Mouse (Mus musculus): ENCODE results near the gene Stpg4. TPM values are rescaled to one million over a fixed set of nuclear protein-coding genes. Genes with fewer than 3 reads are reported as not detected.
A peak's percentile ranks its signal among the peaks of the same experiment; 100 is the strongest.

Gene Stpg4
- polyA plus RNA-seq, 1 experiment from 2014 or later = not detected

DNA sequence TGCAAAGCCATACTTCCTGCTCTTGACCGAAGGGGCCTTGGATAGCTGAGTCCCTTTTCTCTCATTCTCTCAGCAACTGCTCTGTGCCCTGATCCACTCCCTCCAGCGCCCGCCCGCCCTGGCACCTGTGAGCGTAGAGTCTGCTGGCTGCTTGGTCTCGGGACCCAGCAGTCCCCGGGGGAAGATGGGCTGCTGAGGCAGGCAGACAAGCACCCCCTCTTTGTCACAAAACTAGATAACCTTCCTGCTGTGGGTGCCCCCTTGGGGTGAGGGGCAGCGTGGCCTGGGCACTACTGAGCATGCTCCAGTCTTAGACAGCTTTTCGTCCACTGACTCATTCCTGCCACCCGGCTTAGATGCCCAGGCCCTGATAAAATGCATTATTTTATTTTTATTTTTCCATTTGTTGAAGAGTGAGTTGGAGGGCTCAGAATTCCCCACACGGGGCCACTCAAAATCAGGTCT lies 48.3 kb downstream of the Stpg4 start:
- no peak overlapping the region for H3K4me3 ChIP-seq (ENCODE audit: low read depth, low read length)
- H3K4me2 ChIP-seq = no peak overlapping the region
- H3K9ac ChIP-seq = no peak overlapping the region
- WGBS = 76% methylated on average over 11 of the region's 11 CpGs
- H3K4me1 ChIP-seq (ENCODE audit: insufficient read depth) = peaks cover 21% of the 10 kb centered on the region
- no peak for DNase-seq
- no peak for TF ChIP-seq CTCF (IDR thresholded peaks at IDR 0.05; ENCODE audit: low read depth)
- H3K27me3 ChIP-seq (ENCODE audit: insufficient read depth, low read length) = no peaks in the 10 kb centered on the region
- no peak overlapping the region for H3K27ac ChIP-seq (ENCODE audit: low read depth)
- no peaks in the 10 kb centered on the region for H3K9me3 ChIP-seq (ENCODE audit: low read depth, low read length)
- no peak for ATAC-seq (ENCODE audit: insufficient read depth)
- no peaks in the 10 kb centered on the region for H3K36me3 ChIP-seq (ENCODE audit: insufficient read depth)

GRCm38 (mm10) chr17:87378354-87379159 lies 49.0 kb downstream of the Stpg4 start:
- peak; percentile 18; the same call in 1 of the 2 replicates for ATAC-seq (ENCODE audit: insufficient read depth)
- H3K9me3 ChIP-seq (ENCODE audit: low read depth, low read length) = no peaks in the 10 kb centered on the region
- WGBS = 48% methylated on average over 16 of the region's 16 CpGs
- no peak overlapping the region for H3K9ac ChIP-seq
- H3K4me1 ChIP-seq (ENCODE audit: insufficient read depth) = peaks cover 21% of the 10 kb centered on the region
- no peaks in the 10 kb centered on the region for H3K36me3 ChIP-seq (ENCODE audit: insufficient read depth)
- H3K4me3 ChIP-seq (ENCODE audit: low read depth, low read length) = no peak overlapping the region
- H3K27ac ChIP-seq (ENCODE audit: low read depth) = peak overlapping the region; percentile 42; the same call in 1 of the 2 replicates
- TF ChIP-seq CTCF (IDR thresholded peaks at IDR 0.05; ENCODE audit: low read depth) = no peak
- DNase-seq = peak; percentile 80
- H3K27me3 ChIP-seq (ENCODE audit: insufficient read depth, low read length) = no peaks in the 10 kb centered on the region
- H3K4me2 ChIP-seq = no peak overlapping the region

DNA sequence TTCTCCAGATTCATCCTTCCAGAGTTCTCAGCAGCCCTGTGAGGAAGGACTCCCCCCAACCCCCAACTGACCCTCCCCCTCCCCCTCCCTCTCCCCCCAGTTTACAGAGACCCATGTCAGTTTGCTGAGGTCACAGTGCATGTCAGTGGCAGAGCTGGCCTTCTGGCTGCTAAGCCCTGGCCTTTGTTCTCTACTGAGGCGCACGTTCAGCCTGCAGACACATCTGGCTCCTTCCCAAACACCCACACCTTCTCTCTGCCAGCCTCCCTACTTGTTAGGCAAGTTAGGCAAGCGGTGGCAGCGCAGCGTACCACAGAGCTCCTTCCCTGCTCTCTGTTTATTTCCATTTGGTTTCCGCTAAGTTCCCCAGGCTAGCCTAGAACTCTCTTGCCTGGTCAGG lies 50.0 kb downstream of the Stpg4 start:
- H3K4me1 ChIP-seq (ENCODE audit: insufficient read depth) = peaks cover 21% of the 10 kb centered on the region
- WGBS = 46% methylated on average over 6 of the region's 6 CpGs
- no peaks in the 10 kb centered on the region for H3K27me3 ChIP-seq (ENCODE audit: insufficient read depth, low read length)
- no peak overlapping the region for H3K9ac ChIP-seq
- ATAC-seq (ENCODE audit: insufficient read depth) (no peak), DNase-seq (peak; percentile 48)
- no peak overlapping the region for H3K4me2 ChIP-seq
- no peak for TF ChIP-seq CTCF (IDR thresholded peaks at IDR 0.05; ENCODE audit: low read depth)
- no peak overlapping the region; the same call in 1 of the 2 replicates for H3K27ac ChIP-seq (ENCODE audit: low read depth)
- H3K9me3 ChIP-seq (ENCODE audit: low read depth, low read length) = no peaks in the 10 kb centered on the region
- H3K4me3 ChIP-seq (ENCODE audit: low read depth, low read length) = no peak overlapping the region
- no peaks in the 10 kb centered on the region for H3K36me3 ChIP-seq (ENCODE audit: insufficient read depth)

GRCm38 (mm10) chr17:87376831-87377471 lies 50.6 kb downstream of the Stpg4 start:
- ATAC-seq (ENCODE audit: insufficient read depth) (no peak), DNase-seq (no peak)
- H3K9ac ChIP-seq = no peak overlapping the region

GRCm38 (mm10) chr17:87375941-87376511 lies 51.5 kb downstream of the Stpg4 start:
- peaks cover 21% of the 10 kb centered on the region for H3K4me1 ChIP-seq (ENCODE audit: insufficient read depth)
- peak overlapping the region; percentile 92 for H3K27ac ChIP-seq (ENCODE audit: low read depth)
- TF ChIP-seq CTCF (IDR thresholded peaks at IDR 0.05; ENCODE audit: low read depth) = no peak
- WGBS = 14% methylated on average over 10 of the region's 10 CpGs
- no peaks in the 10 kb centered on the region for H3K9me3 ChIP-seq (ENCODE audit: low read depth, low read length)
- no peaks in the 10 kb centered on the region for H3K36me3 ChIP-seq (ENCODE audit: insufficient read depth)
- ATAC-seq (ENCODE audit: insufficient read depth) = peak; percentile 82
- no peaks in the 10 kb centered on the region for H3K27me3 ChIP-seq (ENCODE audit: insufficient read depth, low read length)
- no peak overlapping the region for H3K9ac ChIP-seq
- no peak overlapping the region for H3K4me2 ChIP-seq
- no peak overlapping the region for H3K4me3 ChIP-seq (ENCODE audit: low read depth, low read length)
- peak; percentile 83 for DNase-seq

More at GRCm38 (mm10) chr17:87376831-87377471, 50.6 kb downstream of the Stpg4 start:
- Histone ChIP-seq H3K36me3 (ENCODE audit: insufficient read depth) (no peaks in the 10 kb centered on the region), H3K4me2 (no peak overlapping the region), H3K27ac (ENCODE audit: low read depth) (peak overlapping the region; percentile 92), H3K27me3 (ENCODE audit: insufficient read depth, low read length) (no peaks in the 10 kb centered on the region), H3K9me3 (ENCODE audit: low read depth, low read length) (no peaks in the 10 kb centered on the region), H3K4me3 (ENCODE audit: low read depth, low read length) (no peak overlapping the region), H3K4me1 (ENCODE audit: insufficient read depth) (peaks cover 21% of the 10 kb centered on the region)
- no peak for TF ChIP-seq CTCF (IDR thresholded peaks at IDR 0.05; ENCODE audit: low read depth)
- WGBS = 74% methylated on average over 6 of the region's 6 CpGs

GRCm38 (mm10) chr17:87373327-87373726 lies 54.2 kb downstream of the Stpg4 start:
- TF ChIP-seq CTCF (IDR thresholded peaks at IDR 0.05; ENCODE audit: low read depth) = no peak
- H3K36me3 ChIP-seq (ENCODE audit: insufficient read depth) = no peaks in the 10 kb centered on the region
- DNase-seq = no peak
- no peaks in the 10 kb centered on the region for H3K9me3 ChIP-seq (ENCODE audit: low read depth, low read length)
- 75% methylated on average over 9 of the region's 9 CpGs for WGBS
- H3K9ac ChIP-seq = no peak overlapping the region
- no peak overlapping the region for H3K4me2 ChIP-seq
- H3K4me3 ChIP-seq (ENCODE audit: low read depth, low read length) = no peak overlapping the region
- no peak overlapping the region for H3K27ac ChIP-seq (ENCODE audit: low read depth)
- ATAC-seq (ENCODE audit: insufficient read depth) = no peak
- H3K4me1 ChIP-seq (ENCODE audit: insufficient read depth) = peaks cover 11% of the 10 kb centered on the region
- H3K27me3 ChIP-seq (ENCODE audit: insufficient read depth, low read length) = no peaks in the 10 kb centered on the region

DNA sequence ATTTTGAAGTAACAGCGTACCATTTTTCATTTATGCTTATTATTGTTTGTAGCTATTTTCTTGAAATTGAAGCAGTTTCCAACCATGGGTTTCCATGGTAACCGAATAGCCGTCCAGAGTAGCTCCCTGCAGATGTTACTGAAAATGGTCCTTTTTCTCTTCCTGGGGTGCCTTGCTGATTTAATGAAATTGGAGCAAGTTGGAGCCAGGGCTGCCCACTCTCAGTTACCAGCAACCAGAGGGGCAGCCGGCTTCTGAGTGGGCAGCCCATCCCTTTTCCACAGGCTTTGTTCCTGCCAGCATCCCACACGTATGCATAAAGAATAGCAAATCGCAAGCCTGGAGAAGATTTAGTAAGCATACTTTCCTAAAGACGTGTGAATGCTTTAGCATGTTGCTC lies 55.4 kb downstream of the Stpg4 start:
- H3K4me2 ChIP-seq = no peak overlapping the region
- no peak overlapping the region for H3K4me3 ChIP-seq (ENCODE audit: low read depth, low read length)
- no peaks in the 10 kb centered on the region for H3K9me3 ChIP-seq (ENCODE audit: low read depth, low read length)
- no peak overlapping the region for H3K9ac ChIP-seq
- no peaks in the 10 kb centered on the region for H3K27me3 ChIP-seq (ENCODE audit: insufficient read depth, low read length)
- WGBS = 82% methylated on average over 7 of the region's 7 CpGs
- H3K36me3 ChIP-seq (ENCODE audit: insufficient read depth) = no peaks in the 10 kb centered on the region
- TF ChIP-seq CTCF (IDR thresholded peaks at IDR 0.05; ENCODE audit: low read depth) = no peak
- DNase-seq = no peak
- H3K4me1 ChIP-seq (ENCODE audit: insufficient read depth) = peaks cover 12% of the 10 kb centered on the region; the same call in 1 of the 2 replicates
- H3K27ac ChIP-seq (ENCODE audit: low read depth) = no peak overlapping the region
- no peak for ATAC-seq (ENCODE audit: insufficient read depth)
